Mouse (Mus musculus): ENCODE data around the gene Zfp446. TPM values are rescaled to one million over a fixed set of nuclear protein-coding genes. Genes with fewer than 3 reads are reported as not detected.

The Zfp446 gene
- total RNA-seq, 2 experiments from 2014 or later, result 2.6 to 4.4 TPM

- peak; percentile 24; the same call in 1 of the 2 replicates for ATAC-seq (replicated peaks; ENCODE audit: poor library complexity)
These were observed 8.1 kb downstream of the Zfp446 start for GRCm38 (mm10) chr7:12985724-12986123.

- ATAC-seq (replicated peaks; ENCODE audit: poor library complexity), result no peak
These were observed 9.3 kb downstream of the Zfp446 start for GRCm38 (mm10) chr7:12986906-12987305.

GRCm38 (mm10) chr7:12987409-12988189 is 10.0 kb downstream of the Zfp446 start:
- peak; percentile 24; the same call in 1 of the 2 replicates for ATAC-seq (replicated peaks; ENCODE audit: poor library complexity)

- ATAC-seq (replicated peaks; ENCODE audit: poor library complexity), result peak; percentile 77
These were observed 14.6 kb downstream of the Zfp446 start for GRCm38 (mm10) chr7:12992222-12992621.

GRCm38 (mm10) chr7:12993148-12993547 is 15.5 kb downstream of the Zfp446 start:
- ATAC-seq (replicated peaks; ENCODE audit: poor library complexity), result no peak

- ATAC-seq (replicated peaks; ENCODE audit: poor library complexity), result no peak
These were observed 18.2 kb downstream of the Zfp446 start for GRCm38 (mm10) chr7:12995862-12996261.

- ATAC-seq (replicated peaks; ENCODE audit: poor library complexity), result no peak
These were observed 19.6 kb downstream of the Zfp446 start for GRCm38 (mm10) chr7:12997230-12997629.

GRCm38 (mm10) chr7:12998053-12998452 is 20.4 kb downstream of the Zfp446 start, which contains the start of gene Slc27a5:
Gene Slc27a5, minus strand, starts transcription at chr7:12998192.
- ATAC-seq (replicated peaks; ENCODE audit: poor library complexity), result no peak

GRCm38 (mm10) chr7:12998851-12999250 is 21.2 kb downstream of the Zfp446 start, which contains the start of gene Trim28:
Gene Trim28, plus strand, starts transcription at chr7:12999114.
- ATAC-seq (replicated peaks; ENCODE audit: poor library complexity), result no peak

- no peak for ATAC-seq (replicated peaks; ENCODE audit: poor library complexity)
These were observed 23.9 kb downstream of the Zfp446 start for GRCm38 (mm10) chr7:13001584-13001983.

- no peak for ATAC-seq (replicated peaks; ENCODE audit: poor library complexity)
These were observed 25.7 kb downstream of the Zfp446 start for GRCm38 (mm10) chr7:13003380-13003779.

GRCm38 (mm10) chr7:13006011-13006410 is 28.4 kb downstream of the Zfp446 start:
- ATAC-seq (replicated peaks; ENCODE audit: poor library complexity), result no peak

- ATAC-seq (replicated peaks; ENCODE audit: poor library complexity), result no peak
These were observed 28.9 kb downstream of the Zfp446 start for GRCm38 (mm10) chr7:13006531-13006930.

- ATAC-seq (replicated peaks; ENCODE audit: poor library complexity), result no peak
These were observed 29.9 kb downstream of the Zfp446 start for GRCm38 (mm10) chr7:13007341-13008092.

- peak; percentile 86 for ATAC-seq (replicated peaks; ENCODE audit: poor library complexity)
These were observed 31.7 kb downstream of the Zfp446 start for GRCm38 (mm10) chr7:13009143-13010004.

- ATAC-seq (replicated peaks; ENCODE audit: poor library complexity), result no peak
These were observed 32.6 kb downstream of the Zfp446 start, which contains the start of gene Zbtb45 for GRCm38 (mm10) chr7:13010005-13010908. Gene Zbtb45, minus strand, starts transcription at chr7:13010034.

- no peak for ATAC-seq (replicated peaks; ENCODE audit: poor library complexity)
These were observed 36.0 kb downstream of the Zfp446 start for GRCm38 (mm10) chr7:13013671-13014070.

GRCm38 (mm10) chr7:13014275-13014839 is 36.7 kb downstream of the Zfp446 start:
- no peak for ATAC-seq (replicated peaks; ENCODE audit: poor library complexity)

GRCm38 (mm10) chr7:13015217-13015616 is 37.6 kb downstream of the Zfp446 start:
- ATAC-seq (replicated peaks; ENCODE audit: poor library complexity), result no peak
